Mouse (Mus musculus) embryonic fibroblast, embryonic 13.5 days (primary cell): ENCODE data around the gene Nfatc2ip.

ENCODE experiments used
- CTCF ChIP-seq: IDR thresholded peaks from 2 replicates; pipeline ENCODE4 v1.5.1; 2011; ENCODE audit warnings: mild to moderate bottlenecking, control low read depth, low read length, moderate library complexity, borderline replicate concordance; ENCODE audit not compliant: insufficient read depth
- POLR2A ChIP-seq: IDR thresholded peaks from 2 replicates; pipeline ENCODE4 v1.6.1; 2011; ENCODE audit warnings: low read depth, mild to moderate bottlenecking, control low read depth, low read length, moderate library complexity

GRCm38 (mm10) chr7:126397822-126398221 lies 1.3 kb upstream of the Nfatc2ip start:
- no peak for TF ChIP-seq CTCF
- no peak for TF ChIP-seq POLR2A
